Mouse (Mus musculus) embryonic facial prominence, embryonic 10.5 days (tissue): ENCODE data around the gene Prdm10. TPM values are rescaled to one million over a fixed set of nuclear protein-coding genes. Genes with fewer than 3 reads are reported as not detected.

Experiments
- DNase-seq: peaks from one replicate; pipeline ENCODE4 v3.0.0-alpha.2; 2017; ENCODE audit warnings: low spot score
- H3K27ac ChIP-seq: fragments of 300-500 bp; sonication (generic); replicated peaks from 2 replicates; pipeline ENCODE4 v1.5.1; 2016; ENCODE audit warnings: mild to moderate bottlenecking
- H3K27me3 ChIP-seq: fragments of 300-500 bp; sonication (generic); replicated peaks from 2 replicates; pipeline ENCODE4 v1.6.1; 2016; ENCODE audit warnings: low read depth, mild to moderate bottlenecking; ENCODE audit not compliant: poor library complexity, severe bottlenecking
- H3K36me3 ChIP-seq: fragments of 300-500 bp; sonication (generic); replicated peaks from 2 replicates; pipeline ENCODE4 v1.6.1; 2016; ENCODE audit warnings: mild to moderate bottlenecking, moderate library complexity
- H3K4me1 ChIP-seq: fragments of 300-500 bp; sonication (generic); 2 replicates; pipeline ENCODE4 v1.6.1; 2016
- H3K4me3 ChIP-seq: fragments of 300-500 bp; sonication (generic); 2 replicates; pipeline ENCODE4 v1.5.1; 2016; ENCODE audit warnings: mild to moderate bottlenecking, moderate library complexity
- H3K9me3 ChIP-seq: fragments of 300-500 bp; sonication (generic); 2 replicates; pipeline ENCODE4 v1.6.1; 2016; ENCODE audit warnings: mild to moderate bottlenecking
- WGBS: fragments of 180-500 bp; shearing (Covaris S2); methylation state at CpG from one replicate; pipeline ENCODE4 v1.1.7; 2016; 5-methylcytosine and 5-hydroxymethylcytosine counted together
- polyA plus RNA-seq: library from polyadenylated mRNA; unstranded; fragments of >200 nt; fragmentation: Nextera tagmentation; extraction: Ambion mirVana; gene quantifications from 2 replicates; pipeline ENCODE4 v1.2.1, GENCODE M21; 2016

Gene Prdm10
- polyA plus RNA-seq, 1 experiment from 2014 or later, result 8.3 TPM

DNA sequence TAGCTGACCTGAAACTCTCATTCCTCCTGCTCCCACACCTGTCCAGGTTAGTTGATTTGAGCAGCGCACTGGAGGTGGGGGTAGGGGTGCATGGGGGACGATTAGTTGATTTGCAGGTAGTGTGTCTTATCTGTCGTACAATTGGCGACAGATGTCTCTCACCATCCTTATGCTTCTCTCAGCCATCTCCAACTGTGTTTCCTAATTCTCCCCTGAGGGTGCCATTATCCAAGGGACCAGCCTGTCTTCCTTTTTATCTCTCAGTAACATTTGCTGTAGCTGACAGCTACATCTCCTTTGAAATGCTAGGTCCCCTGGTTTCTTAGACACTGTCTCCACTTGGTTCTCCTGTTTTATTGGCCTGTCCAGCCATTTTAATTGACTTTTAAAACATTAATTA lies 8.2 kb upstream of the Prdm10 start:
- no peaks in the 10 kb centered on the region for H3K4me1 ChIP-seq
- no peaks in the 10 kb centered on the region for H3K36me3 ChIP-seq
- H3K27me3 ChIP-seq, result no peaks in the 10 kb centered on the region
- no peak overlapping the region for H3K4me3 ChIP-seq
- WGBS, result 70% methylated on average over 4 of the region's 4 CpGs
- no peak for DNase-seq
- H3K9me3 ChIP-seq, result no peaks in the 10 kb centered on the region
- H3K27ac ChIP-seq, result no peak overlapping the region

DNA sequence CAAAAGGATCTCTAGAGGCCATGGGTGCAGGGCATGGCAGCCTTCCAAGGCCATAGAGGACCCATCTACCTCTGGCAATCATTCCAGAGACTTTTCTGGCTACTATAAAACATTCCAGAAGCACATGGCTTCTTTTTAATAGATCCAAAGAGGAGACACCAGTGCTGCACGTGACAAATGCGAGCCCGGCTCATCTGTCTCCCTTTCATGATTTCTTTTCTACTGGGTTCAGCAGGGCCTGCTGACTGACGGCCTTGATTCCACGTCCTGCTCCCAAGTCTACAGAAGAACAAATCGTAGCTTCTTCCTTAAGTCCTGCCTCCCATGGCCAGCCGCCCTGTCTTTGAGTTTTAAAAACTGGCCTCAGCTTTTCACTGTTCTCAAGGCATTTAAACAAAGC lies 1.7 kb upstream of the Prdm10 start:
- H3K27ac ChIP-seq, result peak overlapping the region; percentile 100
- DNase-seq, result no peak
- 80% methylated on average over 7 of the region's 7 CpGs for WGBS

GRCm38 (mm10) chr9:31279306-31279705 lies 1.0 kb upstream of the Prdm10 start:
- WGBS, result 53% methylated on average over 2 of the region's 2 CpGs
- Histone ChIP-seq H3K27ac (peak overlapping the region; percentile 100), H3K4me3 (peak overlapping the region; percentile 90), H3K27me3 (no peaks in the 10 kb centered on the region), H3K4me1 (peaks cover 28% of the 10 kb centered on the region), H3K36me3 (no peaks in the 10 kb centered on the region), H3K9me3 (no peaks in the 10 kb centered on the region)
- DNase-seq, result no peak

More for the DNA sequence above, 1.7 kb upstream of the Prdm10 start:
- no peaks in the 10 kb centered on the region for H3K36me3 ChIP-seq
- H3K9me3 ChIP-seq, result no peaks in the 10 kb centered on the region
- peaks cover 28% of the 10 kb centered on the region for H3K4me1 ChIP-seq
- H3K27me3 ChIP-seq, result no peaks in the 10 kb centered on the region
- H3K4me3 ChIP-seq, result no peak overlapping the region

GRCm38 (mm10) chr9:31279885-31280365 lies 413 bp upstream of the Prdm10 start:
- under 1% methylated on average over 25 of the region's 25 CpGs for WGBS
- Histone ChIP-seq H3K4me3 (peak overlapping the region; percentile 90), H3K27ac (peak overlapping the region; percentile 100), H3K9me3 (no peaks in the 10 kb centered on the region), H3K27me3 (no peaks in the 10 kb centered on the region), H3K4me1 (peaks cover 28% of the 10 kb centered on the region), H3K36me3 (no peaks in the 10 kb centered on the region)
- peak; percentile 87 for DNase-seq

- H3K36me3 ChIP-seq, result peaks cover 10% of the 10 kb centered on the region
Measured at GRCm38 (mm10) chr9:31281011-31281662, 799 bp downstream of the Prdm10 start.

GRCm38 (mm10) chr9:31281663-31282015 lies 1.3 kb downstream of the Prdm10 start:
- H3K4me1 ChIP-seq, result peaks cover 28% of the 10 kb centered on the region
- DNase-seq, result peak; percentile 53
- peaks cover 13% of the 10 kb centered on the region for H3K36me3 ChIP-seq
- peak overlapping the region; percentile 90 for H3K4me3 ChIP-seq
- WGBS, result 5% methylated on average over 11 of the region's 11 CpGs
- peak overlapping the region; percentile 100 for H3K27ac ChIP-seq
- H3K9me3 ChIP-seq, result no peaks in the 10 kb centered on the region
- no peaks in the 10 kb centered on the region for H3K27me3 ChIP-seq

More at GRCm38 (mm10) chr9:31281011-31281662, 799 bp downstream of the Prdm10 start:
- H3K4me3 ChIP-seq, result peak overlapping the region; percentile 90
- peak overlapping the region; percentile 100 for H3K27ac ChIP-seq
- no peaks in the 10 kb centered on the region for H3K27me3 ChIP-seq
- peaks cover 28% of the 10 kb centered on the region for H3K4me1 ChIP-seq
- under 1% methylated on average over 63 of the region's 63 CpGs for WGBS
- no peaks in the 10 kb centered on the region for H3K9me3 ChIP-seq
- DNase-seq, result no peak

DNA sequence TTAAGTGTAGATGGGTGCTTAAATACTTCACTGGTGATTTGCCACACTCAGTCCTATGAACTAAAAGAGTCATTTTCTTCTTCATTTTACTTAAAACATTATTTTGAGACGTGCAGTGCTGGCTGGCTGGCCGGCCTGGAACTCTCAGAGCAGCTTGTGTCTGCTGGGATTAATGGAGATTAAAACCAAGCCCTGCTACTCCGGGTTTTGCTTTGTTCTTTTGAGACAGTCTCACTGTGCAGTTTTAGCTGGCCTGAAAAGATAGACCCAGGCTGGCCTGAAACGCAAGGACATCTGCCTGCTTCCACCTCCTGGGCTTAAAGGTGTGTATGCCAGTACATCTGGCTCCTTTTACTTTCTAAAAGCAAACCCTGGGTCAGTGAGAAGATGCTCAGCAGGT lies 2.2 kb downstream of the Prdm10 start:
- DNase-seq, result peak; percentile 19
- 36% methylated on average over 4 of the region's 4 CpGs for WGBS
- peak overlapping the region; percentile 90; the same call in 1 of the 2 replicates for H3K4me3 ChIP-seq
- peaks cover 28% of the 10 kb centered on the region for H3K4me1 ChIP-seq
- H3K36me3 ChIP-seq, result peaks cover 18% of the 10 kb centered on the region
- peak overlapping the region; percentile 100 for H3K27ac ChIP-seq
- H3K27me3 ChIP-seq, result no peaks in the 10 kb centered on the region
- no peaks in the 10 kb centered on the region for H3K9me3 ChIP-seq

- Histone ChIP-seq H3K4me1 (peaks cover 28% of the 10 kb centered on the region), H3K27ac (0 out of 2 replicates have a peak overlapping the region, but pooled peaks have one; percentile 37)
- DNase-seq, result no peak
Measured at GRCm38 (mm10) chr9:31283044-31283443, 2.7 kb downstream of the Prdm10 start.

DNA sequence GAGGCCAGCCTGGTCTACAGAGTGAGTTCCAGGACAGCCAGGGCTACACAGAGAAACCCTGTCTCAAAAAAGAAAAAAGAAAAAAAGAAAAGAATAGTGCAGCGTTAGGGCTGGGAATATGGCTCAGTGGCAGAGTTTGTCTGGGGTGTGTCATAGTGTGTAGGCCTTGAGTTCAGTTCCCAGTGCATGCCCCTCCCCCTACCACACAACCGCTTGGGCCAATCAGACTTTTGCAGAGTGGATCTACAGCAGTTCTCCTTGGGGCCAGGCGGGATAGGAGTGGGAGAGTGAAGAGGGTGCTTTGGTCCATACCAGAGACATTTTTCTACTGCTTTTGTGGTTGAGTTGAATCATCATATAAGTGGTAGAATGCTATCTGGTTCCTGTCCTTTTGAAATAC lies 3.6 kb downstream of the Prdm10 start:
- Histone ChIP-seq H3K4me3 (no peak overlapping the region), H3K27me3 (no peaks in the 10 kb centered on the region), H3K4me1 (peaks cover 24% of the 10 kb centered on the region), H3K36me3 (peaks cover 18% of the 10 kb centered on the region), H3K9me3 (no peaks in the 10 kb centered on the region), H3K27ac (no peak overlapping the region)
- DNase-seq, result no peak
- 82% methylated on average over 3 of the region's 3 CpGs for WGBS

More at GRCm38 (mm10) chr9:31283044-31283443, 2.7 kb downstream of the Prdm10 start:
- Histone ChIP-seq H3K36me3 (peaks cover 18% of the 10 kb centered on the region), H3K4me3 (peak overlapping the region; percentile 90; the same call in 1 of the 2 replicates), H3K9me3 (no peaks in the 10 kb centered on the region), H3K27me3 (no peaks in the 10 kb centered on the region)
- WGBS, result 88% methylated on average over 4 of the region's 4 CpGs

GRCm38 (mm10) chr9:31290201-31290862 lies 10.0 kb downstream of the Prdm10 start:
- Histone ChIP-seq H3K4me1 (0 out of 2 replicates have a peak, but pooled peaks cover 3% of the 10 kb centered on the region), H3K27ac (no peak overlapping the region), H3K36me3 (peaks cover 15% of the 10 kb centered on the region), H3K4me3 (no peak overlapping the region), H3K27me3 (no peaks in the 10 kb centered on the region), H3K9me3 (no peaks in the 10 kb centered on the region)
- no peak for DNase-seq
- WGBS, result 87% methylated on average over 14 of the region's 14 CpGs

- Histone ChIP-seq H3K27ac (no peak overlapping the region), H3K36me3 (peaks cover 1% of the 10 kb centered on the region), H3K4me1 (0 out of 2 replicates have a peak, but pooled peaks cover 3% of the 10 kb centered on the region), H3K4me3 (no peak overlapping the region), H3K27me3 (no peaks in the 10 kb centered on the region), H3K9me3 (no peaks in the 10 kb centered on the region)
- DNase-seq, result no peak
- WGBS, result 69% methylated on average over 4 of the region's 4 CpGs
Measured at GRCm38 (mm10) chr9:31291978-31292377, 11.6 kb downstream of the Prdm10 start.

DNA sequence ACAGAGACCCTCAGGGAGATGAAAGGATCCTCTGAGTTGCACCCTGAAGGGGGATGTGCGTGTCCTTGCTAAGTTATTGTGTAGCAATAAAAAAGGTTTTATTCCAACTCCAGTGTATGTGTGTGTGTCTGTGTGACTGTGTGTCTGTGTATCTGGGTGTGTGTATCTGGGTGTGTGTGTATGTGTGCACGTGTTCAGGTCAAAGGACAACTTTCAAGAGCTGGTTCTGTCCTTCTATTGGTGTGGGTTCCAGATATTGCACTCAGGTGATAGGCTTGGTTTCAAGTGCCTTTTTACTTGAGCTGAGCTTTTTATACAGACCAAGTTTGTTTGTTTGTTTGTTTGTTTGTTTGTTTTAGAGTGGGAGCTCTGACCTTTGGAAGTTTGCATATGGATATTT lies 12.9 kb downstream of the Prdm10 start:
- H3K27ac ChIP-seq, result no peak overlapping the region
- 0 out of 2 replicates have a peak, but pooled peaks cover 3% of the 10 kb centered on the region for H3K4me1 ChIP-seq
- no peak for DNase-seq
- no peak overlapping the region for H3K4me3 ChIP-seq
- H3K9me3 ChIP-seq, result no peaks in the 10 kb centered on the region
- H3K36me3 ChIP-seq, result no peaks in the 10 kb centered on the region
- 80% methylated on average over 2 of the region's 2 CpGs for WGBS
- no peaks in the 10 kb centered on the region for H3K27me3 ChIP-seq

DNA sequence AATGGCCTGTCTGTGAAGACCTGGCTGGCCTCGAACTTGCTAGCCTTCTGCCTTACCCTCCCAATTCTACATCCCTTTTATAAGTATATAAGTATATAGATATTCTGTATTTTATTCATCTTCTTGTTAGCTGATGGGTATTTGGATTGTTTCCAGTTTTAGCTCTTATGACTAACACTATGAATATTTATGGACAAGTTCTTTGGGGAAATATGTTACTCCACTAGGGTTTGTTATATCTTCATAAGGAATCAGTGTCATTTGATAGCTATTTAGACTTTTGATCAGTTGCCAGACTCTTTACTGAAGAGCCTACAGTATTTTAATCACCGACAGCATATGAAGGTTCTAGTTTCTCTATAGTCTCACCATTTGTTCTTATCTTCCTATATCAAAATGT lies 15.0 kb downstream of the Prdm10 start:
- H3K9me3 ChIP-seq, result no peaks in the 10 kb centered on the region
- H3K36me3 ChIP-seq, result no peaks in the 10 kb centered on the region
- no peak overlapping the region for H3K27ac ChIP-seq
- no peak for DNase-seq
- H3K4me1 ChIP-seq, result 0 out of 2 replicates have a peak, but pooled peaks cover 1% of the 10 kb centered on the region
- WGBS, result 84% methylated on average over 2 of the region's 2 CpGs
- no peak overlapping the region for H3K4me3 ChIP-seq
- H3K27me3 ChIP-seq, result no peaks in the 10 kb centered on the region
